ENCODE assay signal across 35 mouse cellular contexts in the genomic region with DNA sequence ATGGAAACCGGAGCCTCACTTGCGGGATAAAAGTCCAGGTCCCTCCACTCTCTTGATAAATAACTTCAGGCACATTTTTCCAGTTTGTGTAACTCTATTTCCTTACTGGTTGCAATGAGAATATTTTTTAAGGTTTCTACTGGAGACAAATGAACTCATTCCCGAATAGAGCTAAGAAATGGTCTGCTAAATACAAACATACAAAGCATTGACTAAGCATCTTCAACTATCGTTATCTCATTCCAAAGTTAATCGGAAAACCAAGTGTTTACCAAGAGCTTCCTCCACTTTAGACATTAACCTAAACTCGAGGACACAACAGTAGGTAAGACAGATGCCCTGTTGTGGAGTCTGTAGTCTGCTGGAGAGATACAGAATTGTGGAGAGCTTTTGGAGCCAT. TPM values are rescaled to one million over a fixed set of nuclear protein-coding genes. Genes with fewer than 3 reads are reported as not detected.
"Had no signal": no experiment of that assay in that cellular context is flagged by ENCODE, and none has a peak within 500 bp of the region (broad histone marks: within the 10 kb centered on the region; RNA-seq: fewer than 3 reads in every experiment).

No protein-coding gene starts in this region.

- H3K9me3 ChIP-seq: heart, embryonic 10.5 days; heart, embryonic 12.5 days; heart, embryonic 13.5 days; heart, embryonic 15.5 days; hindbrain, embryonic 10.5 days; hindbrain, embryonic 12.5 days; hindbrain, embryonic 13.5 days; hindbrain, embryonic 15.5 days; intestine, embryonic 15.5 days; kidney, embryonic 15.5 days had no signal

- H3K36me3 ChIP-seq: heart, embryonic 10.5 days; heart, embryonic 12.5 days; heart, embryonic 13.5 days; heart, embryonic 15.5 days; hindbrain, embryonic 10.5 days; hindbrain, embryonic 12.5 days; hindbrain, embryonic 13.5 days; hindbrain, embryonic 15.5 days; intestine, embryonic 15.5 days; kidney, embryonic 15.5 days had no signal

- H3K27ac ChIP-seq: heart, adult 2 months; heart, embryonic 10.5 days; heart, embryonic 13.5 days; heart, embryonic 15.5 days; hindbrain, embryonic 10.5 days; hindbrain, embryonic 12.5 days; hindbrain, embryonic 13.5 days; hindbrain, embryonic 14.5 days; hindbrain, embryonic 15.5 days; hindbrain, postnatal 0 days; intestine, embryonic 15.5 days; kidney, embryonic 15.5 days; kidney, postnatal 0 days; layer of hippocampus, adult 2 months had no signal

- H3K4me2 ChIP-seq: heart, embryonic 11.5 days; heart, embryonic 12.5 days; heart, embryonic 13.5 days; heart, embryonic 15.5 days; hindbrain, embryonic 12.5 days; hindbrain, embryonic 13.5 days; hindbrain, embryonic 14.5 days; hindbrain, embryonic 15.5 days; intestine, embryonic 15.5 days; kidney, embryonic 15.5 days had no signal

- H3K4me3 ChIP-seq: heart, adult 2 months; heart, embryonic 10.5 days; heart, embryonic 12.5 days; heart, embryonic 13.5 days; heart, embryonic 15.5 days; hindbrain, embryonic 10.5 days; hindbrain, embryonic 12.5 days; hindbrain, embryonic 13.5 days; hindbrain, embryonic 15.5 days; intestine, embryonic 15.5 days; kidney, embryonic 15.5 days; layer of hippocampus, adult 2 months had no signal

- DNase-seq: heart, adult 2 months; heart, postnatal 10 days; heart, postnatal 14 days; heart, postnatal 36 days; heart, postnatal 4 days; kidney, adult 11 months; kidney, adult 18-20 months; kidney, adult 2 months; kidney, adult 8-10 months; kidney, adult 9 months; kidney, postnatal 10 days; kidney, postnatal 14 days; kidney, postnatal 25 days; kidney, postnatal 36 days; kidney, postnatal 4 days; layer of hippocampus, adult 9-11 months had no signal

- H3K9ac ChIP-seq: heart, embryonic 12.5 days; heart, embryonic 13.5 days; heart, embryonic 15.5 days; hindbrain, embryonic 12.5 days; hindbrain, embryonic 13.5 days; hindbrain, embryonic 14.5 days; hindbrain, embryonic 15.5 days; intestine, embryonic 15.5 days; kidney, embryonic 15.5 days had no signal

- ATAC-seq: hindbrain, embryonic 16.5 days; hindbrain, postnatal 0 days; inflammation-experienced regulatory T-cells, adult 6 months; intestine, embryonic 15.5 days; intestine, embryonic 16.5 days; intestine, postnatal 0 days had no signal

- H3K27me3 ChIP-seq: heart, embryonic 12.5 days; heart, embryonic 13.5 days; heart, embryonic 15.5 days; hindbrain, embryonic 12.5 days; hindbrain, embryonic 13.5 days; hindbrain, embryonic 15.5 days; intestine, embryonic 15.5 days; kidney, embryonic 15.5 days had no signal

- H3K4me1 ChIP-seq: heart, embryonic 10.5 days; heart, embryonic 12.5 days; heart, embryonic 13.5 days; heart, embryonic 15.5 days; hindbrain, embryonic 10.5 days; hindbrain, embryonic 12.5 days; hindbrain, embryonic 13.5 days; hindbrain, embryonic 15.5 days; intestine, embryonic 15.5 days; kidney, embryonic 15.5 days had no signal

RNA-seq across cellular contexts. Expression of gene Pde3a, which starts 41.5 kb away (rescaled TPM):
- polyA plus RNA-seq: inflammation-experienced regulatory T-cells, adult 6 months had no signal
